Mouse (Mus musculus) layer of hippocampus, adult 8-10 months (tissue): ENCODE data around the gene Tnfrsf17. TPM values are rescaled to one million over a fixed set of nuclear protein-coding genes. Genes with fewer than 3 reads are reported as not detected.
"Not testable (repeated sequence)": the region's sequence is repeated elsewhere in the genome, so short reads cannot be mapped to it uniquely, and the experiment has no call there.

Source experiments
- DNase-seq, 2 experiments: peaks; one replicate each; pipeline ENCODE4 v3.0.0; 2022; ENCODE audit warnings: low spot score in 2 of 2
- total RNA-seq, 4 experiments: library from RNA; stranded (reverse); gene quantifications; 2 replicates each; pipeline ENCODE4 v1.2.4; 2022

Gene Tnfrsf17
- total RNA-seq, 4 experiments from 2014 or later, result 0.57 to 0.96 (median 0.68) TPM; not detected in 1

DNA sequence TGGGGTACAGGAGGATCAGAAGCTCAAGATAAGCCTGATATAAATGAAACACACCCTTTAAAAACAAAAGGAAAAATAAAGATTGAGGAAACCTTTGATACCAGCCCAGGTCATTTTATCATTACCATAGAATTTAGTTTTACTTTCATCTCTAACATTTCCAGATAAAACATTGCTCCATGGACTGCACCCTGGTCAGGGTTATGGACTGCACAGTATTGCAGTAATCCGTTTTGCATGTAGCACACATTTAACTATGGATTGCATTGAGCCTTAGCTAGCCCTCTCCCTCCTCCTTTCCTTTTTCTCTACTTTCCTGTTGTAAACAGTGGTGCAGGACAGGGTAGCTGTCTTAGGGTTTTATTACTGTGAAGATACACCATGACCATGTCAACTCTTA lies 17.4 kb downstream of the Tnfrsf17 start:
- DNase-seq, result no peak

DNA sequence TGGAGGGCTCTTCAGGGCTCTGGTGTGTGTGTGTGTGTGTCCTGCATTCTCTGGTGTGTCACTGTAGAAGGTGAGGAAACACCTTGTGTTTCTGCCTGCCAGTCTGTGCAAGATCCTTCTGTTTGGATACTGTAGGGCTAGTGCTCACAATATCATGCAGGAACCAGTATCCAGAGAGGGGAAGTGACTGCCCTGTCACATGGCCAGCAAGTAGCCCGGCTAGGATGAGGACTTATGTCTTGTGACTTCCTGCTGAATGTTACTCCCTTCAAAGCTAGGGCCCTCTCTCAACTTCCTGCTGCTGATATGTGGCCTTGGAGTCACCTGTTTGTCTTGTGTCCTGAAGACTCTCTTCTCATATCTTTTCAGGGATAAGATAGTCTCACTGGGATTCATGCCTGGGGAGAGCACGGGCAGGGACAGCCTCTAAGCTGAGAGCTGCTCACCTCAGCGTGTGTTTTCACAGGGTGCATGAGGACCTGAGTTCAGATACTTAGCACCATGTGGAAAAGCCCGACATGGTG lies 29.7 kb downstream of the Tnfrsf17 start:
- DNase-seq, result no peak

DNA sequence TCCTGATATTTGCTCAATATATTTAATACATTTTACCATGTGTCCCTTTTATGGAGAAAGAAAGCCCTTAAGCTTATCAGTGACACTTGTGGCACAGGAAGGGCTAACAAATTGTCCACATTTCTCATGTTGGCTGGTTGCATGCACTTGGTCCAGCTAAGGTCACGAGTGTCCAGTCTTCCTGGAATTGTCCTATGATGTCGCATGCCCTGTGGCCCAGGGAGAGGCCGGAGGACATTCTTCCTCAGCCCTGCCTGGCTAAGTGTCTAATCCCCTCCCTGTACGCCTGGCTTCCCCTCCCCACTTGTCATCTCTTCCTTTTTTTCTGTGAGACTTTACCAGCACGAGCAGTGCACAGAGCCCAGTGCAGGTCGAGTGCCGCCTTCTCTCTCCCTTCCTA lies 38.3 kb downstream of the Tnfrsf17 start:
- no peak for DNase-seq

DNA sequence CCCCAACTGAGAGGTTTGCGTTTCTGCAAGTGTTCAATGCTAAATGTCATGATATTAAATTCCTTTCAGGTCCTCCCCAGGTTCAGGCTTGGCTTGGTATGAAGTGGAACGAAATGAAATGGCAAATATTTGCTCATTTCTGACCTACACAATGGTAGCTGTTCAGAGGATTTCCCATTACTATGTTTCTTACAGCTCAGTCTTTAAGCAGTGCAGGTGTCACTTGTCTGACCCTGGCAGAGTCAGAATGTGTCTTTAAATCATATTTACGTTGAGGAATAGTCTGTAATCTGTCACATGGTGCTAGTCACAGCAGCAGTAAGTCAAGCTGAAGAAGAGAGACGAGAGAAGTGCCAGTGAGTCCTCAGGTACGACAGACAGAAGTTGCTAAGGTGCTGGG lies 45.6 kb downstream of the Tnfrsf17 start:
- DNase-seq, result no peak

DNA sequence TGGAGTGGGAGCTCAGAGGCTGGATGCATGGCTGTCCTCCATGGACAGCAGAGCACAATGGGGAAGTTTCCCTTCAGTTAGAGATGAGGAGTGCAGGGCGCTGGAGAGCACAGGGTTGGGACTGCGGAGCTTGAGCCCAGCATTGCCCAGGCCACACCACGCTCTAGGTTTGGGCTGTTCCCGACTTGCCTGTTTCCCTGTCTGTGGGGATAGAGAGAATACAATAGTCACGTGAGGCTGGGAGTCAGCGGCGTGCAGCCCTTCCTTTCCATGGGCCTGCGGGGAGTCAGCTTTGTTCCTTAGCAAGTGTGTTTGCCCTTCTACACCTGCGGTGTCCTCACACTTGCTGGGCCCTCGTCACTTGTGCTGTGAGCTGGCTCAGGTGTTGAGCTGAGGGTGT lies 46.3 kb downstream of the Tnfrsf17 start:
- DNase-seq, result no peak

DNA sequence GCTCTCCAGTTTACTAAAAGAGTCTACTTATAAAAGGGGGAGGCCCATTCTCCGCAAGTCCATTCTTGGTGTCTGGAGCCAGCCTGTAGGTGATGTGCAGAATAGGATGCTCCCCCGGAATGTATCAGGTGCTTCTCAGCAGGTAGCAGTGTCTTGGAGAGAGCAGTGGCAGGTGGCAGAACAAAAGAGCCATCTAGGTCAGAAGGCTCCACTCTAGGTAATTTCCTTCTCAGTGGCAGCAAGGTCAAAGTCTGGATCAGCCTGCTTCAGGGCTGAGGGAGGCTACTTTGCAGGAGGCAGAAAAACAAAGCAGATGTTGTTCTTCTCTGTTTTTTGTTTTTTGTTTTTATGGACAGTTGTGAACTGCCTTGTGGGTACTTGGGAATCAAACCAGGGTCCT lies 47.0 kb downstream of the Tnfrsf17 start:
- not testable (repeated sequence) for DNase-seq

DNA sequence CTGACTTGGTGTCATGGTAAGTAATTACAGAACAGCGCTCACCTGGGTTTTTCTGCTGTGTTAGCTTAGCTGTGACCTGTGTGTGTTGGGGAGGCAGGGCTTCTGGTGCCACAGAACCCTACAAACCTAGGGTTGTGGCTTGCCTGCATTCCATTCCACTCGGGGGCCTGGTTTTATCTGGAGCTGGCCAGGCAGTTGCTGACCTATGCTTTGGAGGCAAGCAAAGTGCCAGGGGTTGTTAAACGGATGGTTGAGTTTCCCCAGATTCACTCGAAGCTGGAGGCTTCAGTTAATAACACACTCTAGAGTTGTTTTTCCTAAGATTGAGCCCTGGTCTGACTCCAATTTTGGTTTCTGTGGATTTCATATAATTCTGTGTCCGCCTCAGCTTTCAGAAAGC lies 52.0 kb downstream of the Tnfrsf17 start:
- no peak for DNase-seq

DNA sequence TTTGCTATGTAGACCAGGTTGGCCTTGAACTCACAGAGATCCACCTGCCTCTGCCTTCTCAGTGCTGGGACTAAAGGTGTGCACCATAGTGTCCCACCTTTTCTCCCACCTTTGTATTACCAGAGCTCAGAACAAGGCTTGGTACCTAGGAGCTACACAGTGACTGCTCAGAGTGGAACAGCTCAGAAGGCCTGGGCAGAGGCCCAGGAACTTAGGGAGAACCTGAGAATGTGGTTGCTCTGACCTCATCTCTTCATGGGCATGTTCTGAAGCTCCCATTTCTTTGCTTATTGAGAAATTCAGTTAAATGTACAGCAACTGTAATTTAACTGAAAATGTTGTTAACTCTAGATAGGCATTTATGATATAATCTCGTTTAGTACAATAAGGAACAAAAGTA lies 53.2 kb downstream of the Tnfrsf17 start:
- no peak for DNase-seq

DNA sequence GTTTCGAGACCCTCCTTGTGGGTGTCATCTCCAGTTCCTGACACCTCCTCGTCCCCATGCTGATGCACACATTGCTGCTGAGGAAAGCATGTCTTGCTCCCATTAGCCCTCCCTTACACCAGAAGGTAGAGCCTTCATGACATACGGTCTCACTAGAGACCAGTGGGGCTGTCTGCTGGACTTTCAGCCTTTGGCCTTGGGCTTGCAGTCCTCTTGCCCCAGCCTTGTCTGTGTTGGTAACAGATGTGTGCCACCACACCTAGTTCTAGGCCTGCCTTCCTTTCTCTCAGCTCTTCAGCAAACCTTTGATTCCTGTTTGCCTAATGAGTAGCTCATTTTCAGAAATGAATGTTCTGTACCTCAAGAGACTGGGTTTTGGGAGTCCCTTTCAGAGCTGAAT lies 54.8 kb downstream of the Tnfrsf17 start:
- DNase-seq, result no peak

DNA sequence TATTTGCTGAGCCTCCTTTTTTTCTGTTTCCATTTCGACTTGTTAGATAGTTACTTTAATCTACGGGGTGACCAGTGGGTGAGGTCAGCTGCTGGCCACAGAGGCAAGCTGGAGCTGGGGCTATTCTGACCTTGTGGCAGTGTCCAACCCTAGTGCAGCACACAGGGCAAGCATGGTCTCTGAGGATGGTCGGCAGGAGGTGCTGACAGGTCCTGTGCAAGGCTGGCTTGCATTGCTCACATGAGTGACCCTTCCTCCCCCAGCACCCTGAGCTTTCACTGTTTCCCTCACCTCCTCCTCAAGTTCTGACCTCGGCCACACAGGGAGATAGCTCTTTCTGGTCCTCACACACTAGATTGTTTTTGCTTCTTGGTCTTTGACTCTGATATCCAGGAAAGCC lies 55.5 kb downstream of the Tnfrsf17 start:
- DNase-seq, result no peak

DNA sequence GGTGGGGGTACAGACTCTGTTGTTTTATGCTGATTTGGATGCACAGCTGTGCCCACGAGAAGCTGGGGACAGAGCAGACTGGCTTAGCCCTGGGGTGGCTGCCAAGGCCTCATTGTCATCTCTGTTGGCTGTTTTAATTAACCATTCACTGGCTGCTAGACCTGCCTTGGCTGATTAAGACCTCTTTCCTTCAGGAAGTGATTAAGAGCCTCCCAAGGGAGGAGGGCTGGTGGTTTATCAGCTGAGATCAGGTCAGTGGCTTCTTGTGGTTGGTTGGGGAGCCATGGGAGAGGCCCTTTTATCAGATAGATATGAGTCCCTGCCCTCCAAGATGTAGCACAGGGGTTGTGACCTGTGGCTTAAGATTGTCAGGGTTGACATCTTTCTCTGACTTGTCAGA lies 56.0 kb downstream of the Tnfrsf17 start:
- no peak for DNase-seq

Other genes starting within 250 kb of the Tnfrsf17 start
- gene Litaf, start 247.7 kb upstream of the Tnfrsf17 start, total RNA-seq, result 10 to 100 TPM; 12.2 to 37.8 (median 21.5) TPM
- 10 to 100 TPM; 27.5 to 31.0 (median 29.2) TPM for gene Txndc11, start 179.2 kb upstream of the Tnfrsf17 start, total RNA-seq
- gene Zc3h7a, start 137.4 kb upstream of the Tnfrsf17 start, total RNA-seq, result 100 to 1,000 TPM in 1 of 4 experiments, 10 to 100 TPM in 3; 72.6 to 102 (median 80.1) TPM
- 10 to 100 TPM; 53.9 to 58.9 (median 55.8) TPM for gene Rsl1d1, start 110.5 kb upstream of the Tnfrsf17 start, total RNA-seq
- gene Gspt1, start 59.5 kb upstream of the Tnfrsf17 start, total RNA-seq, result 10 to 100 TPM; 81.2 to 88.4 (median 85.3) TPM
- 10 to 100 TPM; 23.8 to 32.9 (median 29.4) TPM for gene Snx29, start 9.1 kb downstream of the Tnfrsf17 start, total RNA-seq